Mouse (Mus musculus) embryonic fibroblast, embryonic 13.5 days (primary cell): Measurements from ENCODE around the gene Mrpl23. TPM values are rescaled to one million over a fixed set of nuclear protein-coding genes. Genes with fewer than 3 reads are reported as not detected.

Experiments
- H3K27ac ChIP-seq: 2 replicates; pipeline ENCODE4 v1.5.1; 2012; ENCODE audit warnings: low read length, control low read depth, inconsistent platforms; ENCODE audit not compliant: insufficient read depth
- H3K4me1 ChIP-seq: 2 replicates; pipeline ENCODE4 v1.6.1; 2011; ENCODE audit warnings: low read length; ENCODE audit not compliant: control insufficient read depth, insufficient read depth
- H3K4me3 ChIP-seq: 2 replicates; pipeline ENCODE4 v1.5.1; 2011; ENCODE audit warnings: mild to moderate bottlenecking, control low read depth, low read length; ENCODE audit not compliant: insufficient read depth
- CTCF ChIP-seq: IDR thresholded peaks from 2 replicates; pipeline ENCODE4 v1.5.1; 2011; ENCODE audit warnings: mild to moderate bottlenecking, control low read depth, low read length, moderate library complexity, borderline replicate concordance; ENCODE audit not compliant: insufficient read depth
- POLR2A ChIP-seq: IDR thresholded peaks from 2 replicates; pipeline ENCODE4 v1.6.1; 2011; ENCODE audit warnings: low read depth, mild to moderate bottlenecking, control low read depth, low read length, moderate library complexity
- polyA plus RNA-seq: library from polyadenylated mRNA; stranded (reverse); fragments of >200 nt; gene quantifications from 2 replicates; pipeline ENCODE4 v1.2.4, GENCODE M21; 2011; ENCODE audit warnings: low read depth; ENCODE audit not compliant: missing spikeins, insufficient read length

Mrpl23 gene
- 8.2 and 10.6 TPM in 2 replicates for polyA plus RNA-seq

DNA sequence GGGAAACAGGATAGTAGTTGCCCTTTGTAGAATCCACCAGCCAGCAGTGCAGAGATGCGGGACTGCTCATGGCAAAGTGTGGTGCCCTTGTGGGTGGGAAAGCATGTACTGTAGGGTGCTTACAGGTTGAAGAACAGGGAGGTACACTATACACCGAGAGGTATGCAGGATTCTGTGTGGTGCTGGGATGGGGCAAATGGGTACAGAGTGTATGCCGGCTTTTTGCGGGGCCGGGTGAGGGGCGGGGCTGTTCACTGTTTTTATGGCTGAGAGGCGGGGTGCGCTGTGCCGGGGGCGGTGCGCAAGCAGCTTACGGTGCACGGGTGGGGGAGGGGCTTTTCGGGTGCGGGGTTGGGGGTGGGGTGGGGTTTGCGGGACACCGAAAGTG, at the start of gene Mrpl23:
Gene Mrpl23 (plus strand): TSS at position 16 of the 388 bp plus-strand sequence.
- no peaks in the 10 kb centered on the region for H3K4me1 ChIP-seq
- TF ChIP-seq POLR2A = no peak; the same call in 1 of the 2 replicates
- TF ChIP-seq CTCF = no peak

DNA sequence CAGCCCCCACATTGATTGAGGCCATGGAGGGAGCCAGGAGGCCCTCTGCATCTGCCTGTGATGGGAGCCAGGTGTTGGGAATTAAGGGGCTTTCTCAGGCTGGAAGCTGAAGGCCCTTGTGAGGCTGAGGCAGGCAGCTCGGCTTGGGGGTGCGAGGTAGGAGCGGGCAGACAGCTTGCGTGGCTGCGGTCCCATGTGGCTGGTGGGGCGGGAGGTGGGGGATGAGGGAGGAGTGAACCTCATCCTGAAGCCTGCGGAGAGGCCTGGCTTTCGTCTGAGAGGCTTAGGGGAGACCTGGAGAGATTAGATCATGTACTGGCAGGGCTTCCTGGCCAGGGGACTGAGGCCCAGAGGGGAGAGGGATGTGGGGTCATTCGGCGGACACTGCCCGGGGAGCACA, 49.4 kb upstream of the Mrpl23 start:
- Histone ChIP-seq H3K27ac (peak overlapping the region; percentile 96), H3K4me1 (peaks cover 38% of the 10 kb centered on the region), H3K4me3 (no peak overlapping the region)
- TF ChIP-seq CTCF = no peak

More for the DNA sequence above, at the start of gene Mrpl23:
- H3K4me3 ChIP-seq = peak within 1 kb of the TSS; percentile 37
- H3K27ac ChIP-seq = peak within 1 kb of the TSS; percentile 50

DNA sequence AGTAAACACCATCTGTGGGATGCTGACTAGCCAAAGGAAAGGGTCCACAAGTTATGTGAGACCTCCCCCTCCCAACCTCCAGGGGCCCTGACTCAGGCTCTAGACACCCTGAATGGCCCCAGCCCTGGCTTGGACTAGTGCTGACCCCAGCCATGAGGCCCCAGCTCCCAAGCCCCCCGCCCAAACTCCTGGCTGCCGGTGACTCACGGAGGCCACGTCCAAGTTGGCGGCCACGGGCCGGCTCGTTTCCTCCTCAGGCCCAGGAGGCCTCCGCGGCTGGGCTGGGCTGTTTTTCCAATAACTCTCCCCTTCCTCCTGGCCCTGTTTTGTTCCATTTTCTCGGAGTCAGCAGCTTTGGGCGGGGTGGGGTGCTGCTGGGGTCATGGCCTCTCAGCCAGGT, 47.7 kb upstream of the Mrpl23 start:
- Histone ChIP-seq H3K4me3 (no peak overlapping the region), H3K27ac (peak overlapping the region; percentile 96), H3K4me1 (peaks cover 38% of the 10 kb centered on the region)
- TF ChIP-seq POLR2A = no peak
- no peak for TF ChIP-seq CTCF

DNA sequence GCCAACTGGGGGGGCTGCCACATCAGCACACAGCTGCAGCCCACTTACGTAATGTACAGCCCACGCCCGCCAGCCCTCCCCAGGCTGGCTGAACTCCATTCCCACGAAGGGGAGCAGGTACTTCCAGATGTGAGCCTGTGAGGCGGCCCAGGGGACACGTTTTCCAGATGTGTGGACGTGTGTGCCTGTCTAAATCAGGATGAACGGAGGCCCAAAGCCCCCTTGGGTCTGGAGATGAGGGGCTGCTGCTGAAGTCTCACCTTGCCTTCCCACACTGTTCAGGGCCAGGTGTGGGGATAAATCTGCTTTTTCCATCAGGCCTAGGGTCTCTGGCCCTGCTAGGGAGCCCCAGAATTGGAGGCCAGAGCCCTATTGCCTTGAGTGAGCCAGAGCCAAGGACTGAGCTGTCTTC, 45.7 kb upstream of the Mrpl23 start:
- no peak for TF ChIP-seq CTCF
- Histone ChIP-seq H3K4me3 (no peak overlapping the region), H3K4me1 (peaks cover 24% of the 10 kb centered on the region), H3K27ac (peak overlapping the region; percentile 15; the same call in 1 of the 2 replicates)

DNA sequence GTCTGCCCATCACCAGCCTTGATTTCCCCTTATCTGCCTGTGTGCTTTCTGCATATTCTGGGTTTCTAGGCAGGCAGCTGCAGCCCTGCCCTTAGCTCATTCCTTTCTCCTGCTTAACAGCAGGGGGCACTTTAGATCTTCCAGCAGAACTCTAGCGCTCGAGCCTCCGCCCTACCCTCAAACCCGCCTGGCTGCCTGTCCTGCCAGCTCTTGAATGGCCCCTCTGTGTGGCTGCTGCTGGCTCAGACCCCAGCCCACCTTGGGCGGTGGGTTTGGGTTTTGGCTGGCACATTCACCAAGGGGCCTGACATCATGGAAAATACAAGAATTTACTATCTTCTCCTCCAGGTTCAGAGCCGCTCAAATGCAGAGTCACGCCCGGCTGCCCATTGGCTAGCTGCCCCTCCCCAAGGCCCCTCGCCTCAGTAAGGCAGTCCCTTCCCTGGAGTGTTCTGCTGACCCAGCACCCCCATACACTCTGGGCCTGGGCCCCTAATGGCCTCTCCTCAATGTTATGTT, 45.1 kb upstream of the Mrpl23 start:
- H3K4me3 ChIP-seq = no peak overlapping the region
- peaks cover 21% of the 10 kb centered on the region for H3K4me1 ChIP-seq
- TF ChIP-seq POLR2A (no peak), CTCF (0 out of 2 replicates have a peak, but pooled peaks have one; percentile 32)
- peak overlapping the region; percentile 15; the same call in 1 of the 2 replicates for H3K27ac ChIP-seq

- peaks cover 15% of the 10 kb centered on the region for H3K4me1 ChIP-seq
- TF ChIP-seq POLR2A (no peak), CTCF (no peak)
- H3K27ac ChIP-seq = no peak overlapping the region
- H3K4me3 ChIP-seq = no peak overlapping the region
Observed at GRCm38 (mm10) chr7:142488053-142488452, 44.4 kb upstream of the Mrpl23 start.

DNA sequence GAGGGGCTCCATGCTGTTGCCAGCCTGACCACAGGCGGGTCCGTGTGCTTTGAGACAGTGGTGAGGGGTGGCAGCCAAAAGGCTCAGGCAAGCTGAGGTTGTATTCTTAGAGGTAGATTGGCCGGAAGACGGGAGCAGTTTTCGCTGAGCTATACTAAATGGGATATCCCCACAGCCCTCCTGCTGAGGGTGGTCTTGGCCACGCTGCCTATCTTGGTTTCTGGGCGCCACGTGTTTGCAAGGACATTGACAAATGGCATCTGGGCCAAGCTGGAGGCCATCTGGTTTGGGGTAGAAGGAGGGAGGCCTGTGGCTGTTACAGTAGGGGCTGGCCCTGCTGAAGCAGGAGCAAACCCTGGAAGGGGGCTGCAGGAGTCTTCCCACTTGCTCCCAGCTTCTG, 39.0 kb upstream of the Mrpl23 start:
- no peaks in the 10 kb centered on the region for H3K4me1 ChIP-seq
- TF ChIP-seq POLR2A (no peak), CTCF (no peak)
- H3K4me3 ChIP-seq = no peak overlapping the region
- no peak overlapping the region for H3K27ac ChIP-seq

DNA sequence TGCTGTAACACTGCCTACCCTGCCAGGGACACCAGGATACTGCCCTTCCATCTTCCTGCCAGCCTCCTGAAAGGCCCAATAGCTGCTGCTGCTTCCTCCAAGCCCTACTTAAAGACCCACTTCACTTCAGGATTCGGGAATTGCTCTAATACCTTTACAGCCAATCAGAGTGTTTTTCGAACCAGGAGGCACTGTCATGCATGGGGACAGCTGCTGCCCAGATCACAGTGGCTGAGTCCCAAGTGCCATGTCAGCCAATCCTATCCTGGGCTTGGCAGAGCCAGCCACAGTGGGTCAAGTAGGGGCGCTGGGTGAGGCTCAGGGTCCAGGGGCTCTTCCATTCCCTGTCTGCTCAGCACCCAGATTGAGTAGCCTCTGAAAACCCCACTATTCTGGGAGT, 36.3 kb upstream of the Mrpl23 start:
- no peaks in the 10 kb centered on the region for H3K4me1 ChIP-seq
- TF ChIP-seq CTCF = no peak
- no peak for TF ChIP-seq POLR2A
- H3K4me3 ChIP-seq = no peak overlapping the region
- H3K27ac ChIP-seq = no peak overlapping the region

- TF ChIP-seq POLR2A (no peak), CTCF (no peak)
- no peaks in the 10 kb centered on the region for H3K4me1 ChIP-seq
- no peak overlapping the region for H3K27ac ChIP-seq
- H3K4me3 ChIP-seq = no peak overlapping the region
Observed at GRCm38 (mm10) chr7:142496800-142497199, 35.7 kb upstream of the Mrpl23 start.

DNA sequence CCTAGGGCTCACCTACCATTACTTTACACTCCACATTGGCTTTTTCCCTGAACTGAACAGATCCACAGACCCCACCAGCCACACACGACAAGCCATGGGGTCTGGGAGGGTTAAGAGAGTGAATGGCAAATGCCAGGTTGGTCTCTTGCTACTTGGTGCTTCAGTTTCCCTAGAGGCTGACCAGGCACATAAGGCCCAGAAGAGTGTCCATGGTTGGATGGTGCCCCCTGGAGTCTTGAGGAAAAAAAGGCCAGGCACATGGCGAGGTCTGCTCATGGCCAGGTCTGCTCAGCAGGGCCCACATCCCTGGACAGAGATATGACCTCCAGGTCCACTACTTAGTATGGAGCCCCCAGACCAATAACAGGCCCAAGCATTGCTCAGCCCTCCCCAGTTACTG, 34.7 kb upstream of the Mrpl23 start:
- H3K4me3 ChIP-seq = no peak overlapping the region
- TF ChIP-seq CTCF (peak; percentile 43; the same call in 1 of the 2 replicates), POLR2A (no peak)
- no peak overlapping the region for H3K27ac ChIP-seq
- H3K4me1 ChIP-seq = no peaks in the 10 kb centered on the region
